20 mouse cellular contexts compared by ENCODE assay signal in genomic region chr19:16841516-16842249, GRCm38 (mm10). TPM values are rescaled to one million over a fixed set of nuclear protein-coding genes. Genes with fewer than 3 reads are reported as not detected.
"Had no signal": no experiment of that assay in that cellular context is flagged by ENCODE, and none has a peak within 500 bp of the region (broad histone marks: within the 10 kb centered on the region; RNA-seq: fewer than 3 reads in every experiment).

No protein-coding gene starts in this region.

- H3K27ac ChIP-seq: kidney, embryonic 15.5 days; limb, embryonic 13.5 days; liver, embryonic 14.5 days had no signal

- H3K36me3 ChIP-seq: kidney, embryonic 15.5 days; limb, embryonic 13.5 days had no signal

- H3K4me2 ChIP-seq: kidney, embryonic 15.5 days; limb, embryonic 13.5 days had no signal

- H3K9me3 ChIP-seq: kidney, embryonic 15.5 days; limb, embryonic 13.5 days had no signal

- H3K27me3 ChIP-seq: kidney, embryonic 15.5 days; limb, embryonic 13.5 days had no signal

- ATAC-seq: lung, postnatal 0 days had no signal

- DNase-seq: kidney, adult 2 months; kidney, postnatal 14 days; left cerebral cortex, postnatal 4 days; lung, adult 18-20 months; lung, postnatal 36 days; thymus, adult 18-20 months; thymus, postnatal 14 days had no signal

- H3K9ac ChIP-seq: kidney, embryonic 15.5 days; limb, embryonic 13.5 days; liver, embryonic 14.5 days had no signal

- H3K4me1 ChIP-seq: kidney, embryonic 15.5 days; limb, embryonic 13.5 days had no signal

- H3K4me3 ChIP-seq: kidney, embryonic 15.5 days; limb, embryonic 13.5 days had no signal

RNA-seq across cellular contexts. Expression of gene Foxb2, which starts 31.9 kb away (rescaled TPM):
- total RNA-seq: layer of hippocampus, adult 8-10 months; layer of hippocampus, postnatal 14 days; left cerebral cortex, adult 18-20 months; left cerebral cortex, postnatal 10 days; left cerebral cortex, postnatal 4 days; liver, adult 2 months; megakaryocyte progenitor cell, adult 5-6 weeks had no signal
- polyA plus RNA-seq: kidney, adult 2 months; kidney, embryonic 15.5 days; large intestine, adult 2 months; liver, adult 2 months; liver, embryonic 14.5 days; lung, postnatal 0 days; neural tube, embryonic 14.5 days; stomach, embryonic 14.5 days had no signal
